12 mouse cellular contexts compared by ENCODE assay signal in the genomic region with DNA sequence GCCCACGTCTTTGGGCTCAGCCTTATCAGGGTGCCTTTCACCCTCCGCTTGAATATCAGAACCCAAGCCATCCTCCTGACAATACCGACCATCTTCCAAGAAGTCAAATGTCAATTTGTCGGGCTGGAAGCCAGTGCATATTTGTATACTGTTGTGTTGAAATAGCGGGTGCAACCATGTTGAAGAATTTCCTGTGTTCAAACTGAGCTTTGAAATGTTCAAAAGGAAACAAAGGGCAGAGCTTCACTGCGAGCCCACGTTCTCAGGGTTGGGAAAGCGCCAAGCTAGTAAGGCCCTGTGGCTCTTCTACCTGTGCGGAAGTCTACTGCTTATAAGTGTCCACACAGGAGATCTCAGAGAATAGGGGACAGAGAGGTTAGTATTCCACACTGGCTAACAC.
DNase-seq lines count a peak whose midpoint lies in the region; ATAC-seq lines count a peak whose summit lies in the region.
"Had no signal": no experiment of that assay in that cellular context is flagged by ENCODE, and none has a peak within 500 bp of the region (broad histone marks: within the 10 kb centered on the region; RNA-seq: fewer than 3 reads in every experiment).

No protein-coding gene starts in this region.

- H3K9ac ChIP-seq in liver, embryonic 12.5 days = no peak overlapping the region
- H3K9ac ChIP-seq in liver, embryonic 11.5 days (ENCODE audit: low read depth, low read length) = no peak overlapping the region
- H3K9ac ChIP-seq in embryonic facial prominence, embryonic 13.5 days = no peak overlapping the region
- no peak overlapping the region for H3K9ac ChIP-seq in liver, embryonic 13.5 days
- H3K9ac ChIP-seq in stomach, embryonic 16.5 days (ENCODE audit: low read length) = no peak overlapping the region
- H3K9ac ChIP-seq: heart, embryonic 12.5 days had no signal

- DNase-seq in liver, embryonic 11.5 days (ENCODE audit: low spot score) = no peak
- no peak for DNase-seq in liver, embryonic 13.5 days
- no peak for DNase-seq in layer of hippocampus, postnatal 10 days (ENCODE audit: low spot score in 2 of 2)
- DNase-seq in embryo, embryonic 10.5 days (ENCODE audit: low spot score) = no peak
- DNase-seq: adrenal gland, postnatal 25 days; cerebellum, postnatal 25 days; left cerebral cortex, postnatal 4 days; retina, postnatal 1 day had no signal

- no peaks in the 10 kb centered on the region for H3K27me3 ChIP-seq in liver, embryonic 12.5 days (replicated peaks)
- no peaks in the 10 kb centered on the region for H3K27me3 ChIP-seq in liver, embryonic 11.5 days (replicated peaks; ENCODE audit: control insufficient read depth, insufficient read depth, low read length)
- no peaks in the 10 kb centered on the region for H3K27me3 ChIP-seq in embryonic facial prominence, embryonic 13.5 days
- H3K27me3 ChIP-seq in liver, embryonic 13.5 days = no peaks in the 10 kb centered on the region
- no peaks in the 10 kb centered on the region for H3K27me3 ChIP-seq in stomach, embryonic 16.5 days (ENCODE audit: control insufficient read depth, insufficient read depth, low read length)
- H3K27me3 ChIP-seq: heart, embryonic 12.5 days had no signal

- no peak for ATAC-seq in liver, embryonic 12.5 days
- no peak for ATAC-seq in liver, embryonic 11.5 days (replicated peaks; ENCODE audit: low FRiP score)
- ATAC-seq in embryonic facial prominence, embryonic 13.5 days (ENCODE audit: insufficient number of reproducible peaks, insufficient read depth, low FRiP score, low TSS enrichment, low read depth) = no peak
- no peak for ATAC-seq in liver, embryonic 13.5 days (ENCODE audit: low read depth)
- ATAC-seq in stomach, embryonic 16.5 days (ENCODE audit: insufficient read depth, low FRiP score) = no peak

- H3K4me1 ChIP-seq in liver, embryonic 12.5 days = peaks cover 77% of the 10 kb centered on the region
- H3K4me1 ChIP-seq in liver, embryonic 11.5 days (replicated peaks; ENCODE audit: control insufficient read depth, insufficient read depth, low read length) = peaks cover 60% of the 10 kb centered on the region
- H3K4me1 ChIP-seq in embryonic facial prominence, embryonic 13.5 days = peaks cover 70% of the 10 kb centered on the region
- H3K4me1 ChIP-seq in liver, embryonic 13.5 days (replicated peaks) = peaks cover 78% of the 10 kb centered on the region
- H3K4me1 ChIP-seq in stomach, embryonic 16.5 days (ENCODE audit: control insufficient read depth, insufficient read depth, low read length) = peaks cover 14% of the 10 kb centered on the region

- no peaks in the 10 kb centered on the region for H3K9me3 ChIP-seq in liver, embryonic 12.5 days (replicated peaks)
- no peaks in the 10 kb centered on the region for H3K9me3 ChIP-seq in liver, embryonic 11.5 days (ENCODE audit: control insufficient read depth, low read length)
- no peaks in the 10 kb centered on the region for H3K9me3 ChIP-seq in embryonic facial prominence, embryonic 13.5 days
- H3K9me3 ChIP-seq in liver, embryonic 13.5 days (replicated peaks) = no peaks in the 10 kb centered on the region
- H3K9me3 ChIP-seq in stomach, embryonic 16.5 days (replicated peaks; ENCODE audit: control insufficient read depth, low read length) = no peaks in the 10 kb centered on the region

- WGBS in liver, embryonic 12.5 days (ENCODE audit: insufficient replicate concordance) = 63% methylated on average over 9 of the region's 9 CpGs
- 73% methylated on average over 9 of the region's 9 CpGs for WGBS in liver, embryonic 11.5 days
- 67% methylated on average over 9 of the region's 9 CpGs for WGBS in embryonic facial prominence, embryonic 13.5 days
- WGBS in liver, embryonic 13.5 days (ENCODE audit: insufficient replicate concordance) = 56% methylated on average over 9 of the region's 9 CpGs
- WGBS in stomach, embryonic 16.5 days = 67% methylated on average over 9 of the region's 9 CpGs

- H3K27ac ChIP-seq in liver, embryonic 12.5 days = 0 out of 2 replicates have a peak overlapping the region, but pooled peaks have one; percentile 23
- H3K27ac ChIP-seq in liver, embryonic 11.5 days (ENCODE audit: low read depth, low read length) = no peak overlapping the region
- peak overlapping the region; percentile 61 for H3K27ac ChIP-seq in embryonic facial prominence, embryonic 13.5 days
- peak overlapping the region; percentile 27 for H3K27ac ChIP-seq in liver, embryonic 13.5 days
- peak overlapping the region; percentile 33; the same call in 1 of the 2 replicates for H3K27ac ChIP-seq in stomach, embryonic 16.5 days (ENCODE audit: low read length)

- H3K36me3 ChIP-seq in liver, embryonic 12.5 days = peaks cover 10% of the 10 kb centered on the region
- peaks cover 5% of the 10 kb centered on the region; the same call in 1 of the 2 replicates for H3K36me3 ChIP-seq in liver, embryonic 11.5 days (ENCODE audit: control insufficient read depth, insufficient read depth, low read length)
- peaks cover 5% of the 10 kb centered on the region; the same call in 1 of the 2 replicates for H3K36me3 ChIP-seq in embryonic facial prominence, embryonic 13.5 days
- peaks cover 8% of the 10 kb centered on the region for H3K36me3 ChIP-seq in liver, embryonic 13.5 days
- peaks cover 2% of the 10 kb centered on the region; the same call in 1 of the 2 replicates for H3K36me3 ChIP-seq in stomach, embryonic 16.5 days (ENCODE audit: control insufficient read depth, insufficient read depth, low read length)

- H3K4me2 ChIP-seq in liver, embryonic 12.5 days = no peak overlapping the region
- H3K4me2 ChIP-seq in liver, embryonic 11.5 days = no peak overlapping the region
- H3K4me2 ChIP-seq in embryonic facial prominence, embryonic 13.5 days = no peak overlapping the region; the same call in 1 of the 2 replicates
- H3K4me2 ChIP-seq in liver, embryonic 13.5 days = no peak overlapping the region
- H3K4me2 ChIP-seq in stomach, embryonic 16.5 days (ENCODE audit: low read depth, low read length) = no peak overlapping the region
- H3K4me2 ChIP-seq: heart, embryonic 12.5 days had no signal

- H3K4me3 ChIP-seq in liver, embryonic 12.5 days = no peak overlapping the region
- H3K4me3 ChIP-seq in liver, embryonic 11.5 days (ENCODE audit: low read depth, low read length) = no peak overlapping the region
- no peak overlapping the region for H3K4me3 ChIP-seq in embryonic facial prominence, embryonic 13.5 days
- no peak overlapping the region for H3K4me3 ChIP-seq in liver, embryonic 13.5 days (replicated peaks)
- no peak overlapping the region for H3K4me3 ChIP-seq in stomach, embryonic 16.5 days (replicated peaks; ENCODE audit: low read length)
- H3K4me3 ChIP-seq: heart, embryonic 12.5 days had no signal
